ENCODE assay signal across 8 mouse cellular contexts in the genomic region with DNA sequence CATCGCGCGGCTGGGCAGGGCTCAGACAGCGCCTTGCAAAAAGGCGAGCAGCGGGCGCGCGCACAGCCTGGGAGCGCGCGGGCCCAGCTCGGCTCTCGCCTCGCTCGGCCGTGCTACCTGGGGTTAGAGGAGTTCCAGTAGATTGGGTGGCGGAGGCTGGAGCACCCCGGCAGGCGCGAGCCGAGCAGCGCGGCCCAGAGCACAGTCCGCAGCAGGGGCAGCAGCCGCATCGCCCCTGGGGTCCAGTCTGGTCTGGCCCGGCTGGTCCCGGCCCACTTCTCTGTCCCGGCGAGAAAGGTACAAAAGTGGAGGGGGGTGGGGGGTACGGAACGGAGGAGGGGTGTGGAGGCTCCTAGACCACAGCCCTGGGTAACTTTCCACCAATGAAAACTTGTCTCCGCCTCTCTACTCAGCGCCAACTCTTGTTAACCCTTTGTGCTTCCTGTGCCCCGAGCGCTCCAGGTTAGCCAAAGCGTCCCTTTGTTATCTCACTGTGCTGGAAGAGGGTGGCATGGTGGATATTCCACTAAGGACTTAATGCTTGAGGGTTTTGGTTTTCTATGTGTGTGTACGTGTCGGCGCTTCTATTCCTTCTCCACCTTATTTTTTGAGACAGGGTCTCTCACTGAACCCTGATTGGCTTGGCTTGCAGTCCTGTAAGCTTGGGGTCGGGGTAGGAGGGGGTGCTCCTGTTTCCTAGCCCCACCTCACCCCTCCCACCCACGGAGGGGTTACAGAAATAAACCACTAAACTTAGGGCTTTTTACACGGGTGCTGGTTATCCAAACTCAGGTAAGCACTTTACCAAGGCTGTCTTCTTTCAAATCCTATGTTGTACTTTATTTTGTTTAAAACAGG. TPM values are rescaled to one million over a fixed set of nuclear protein-coding genes. Genes with fewer than 3 reads are reported as not detected.
DNase-seq lines count a peak whose midpoint lies in the region; ATAC-seq and TF ChIP-seq lines count a peak whose summit lies in the region.

A gene (minus strand): TSS at position 308 of the 858 bp plus-strand sequence.

- H3K27me3 ChIP-seq in embryonic facial prominence, embryonic 12.5 days, result no peaks in the 10 kb centered on the region
- H3K27me3 ChIP-seq in hindbrain, embryonic 13.5 days, result no peaks in the 10 kb centered on the region
- no peaks in the 10 kb centered on the region for H3K27me3 ChIP-seq in limb, embryonic 14.5 days (ENCODE audit: control insufficient read depth, insufficient read depth, low read length)
- H3K27me3 ChIP-seq in myocyte (ENCODE audit: control insufficient read depth, insufficient read depth, insufficient read length), result no peaks in the 10 kb centered on the region

- peaks cover 21% of the 10 kb centered on the region for H3K36me3 ChIP-seq in ES-E14 (ENCODE audit: control insufficient read depth, insufficient read depth, low read length, poor library complexity, severe bottlenecking)
- peaks cover 31% of the 10 kb centered on the region for H3K36me3 ChIP-seq in embryonic facial prominence, embryonic 12.5 days
- peaks cover 8% of the 10 kb centered on the region for H3K36me3 ChIP-seq in hindbrain, embryonic 13.5 days
- H3K36me3 ChIP-seq in limb, embryonic 14.5 days (ENCODE audit: control insufficient read depth, insufficient read depth, low read length), result peaks cover 34% of the 10 kb centered on the region
- no peaks in the 10 kb centered on the region for H3K36me3 ChIP-seq in myocyte (ENCODE audit: control insufficient read depth, insufficient read depth)

- peak; percentile 66 for DNase-seq in adrenal gland, adult 2 months
- DNase-seq in adrenal gland, adult 8-10 months, result no peak
- no peak for DNase-seq in ES-E14 (ENCODE audit: low read depth, low spot score)
- peak; percentile 94 for DNase-seq in limb, embryonic 14.5 days (ENCODE audit: low spot score)
- no peak for DNase-seq in left cerebral cortex, postnatal 25 days (ENCODE audit: low spot score in 2 of 2)

- no peaks in the 10 kb centered on the region for H3K9me3 ChIP-seq in ES-E14 (ENCODE audit: control insufficient read depth, insufficient read depth, low read depth, low read length)
- H3K9me3 ChIP-seq in embryonic facial prominence, embryonic 12.5 days, result no peaks in the 10 kb centered on the region
- no peaks in the 10 kb centered on the region for H3K9me3 ChIP-seq in hindbrain, embryonic 13.5 days
- no peaks in the 10 kb centered on the region for H3K9me3 ChIP-seq in limb, embryonic 14.5 days (ENCODE audit: control insufficient read depth, low read length)

- H3K79me2 ChIP-seq in myocyte (ENCODE audit: control insufficient read depth, insufficient read depth), result no peaks in the 10 kb centered on the region

- ATAC-seq in embryonic facial prominence, embryonic 12.5 days (ENCODE audit: insufficient number of reproducible peaks, insufficient read depth, low FRiP score, low TSS enrichment), result peak; percentile 90
- ATAC-seq in hindbrain, embryonic 13.5 days (ENCODE audit: low FRiP score), result peak; percentile 75
- peak; percentile 94 for ATAC-seq in limb, embryonic 14.5 days (ENCODE audit: low FRiP score, low read depth)

- under 1% methylated on average over 43 of the region's 44 CpGs for WGBS in embryonic facial prominence, embryonic 12.5 days
- under 1% methylated on average over 38 of the region's 44 CpGs for WGBS in hindbrain, embryonic 13.5 days
- 5% methylated on average over 39 of the region's 44 CpGs for WGBS in limb, embryonic 14.5 days

- peak within 1 kb of the TSS; percentile 84 for H3K9ac ChIP-seq in ES-E14 (ENCODE audit: insufficient read depth, low read depth, low read length, poor library complexity, severe bottlenecking)
- H3K9ac ChIP-seq in embryonic facial prominence, embryonic 12.5 days, result peak within 1 kb of the TSS; percentile 97
- H3K9ac ChIP-seq in hindbrain, embryonic 13.5 days, result peak within 1 kb of the TSS; percentile 87
- peak within 1 kb of the TSS; percentile 94 for H3K9ac ChIP-seq in limb, embryonic 14.5 days (ENCODE audit: low read depth, low read length, severe bottlenecking)

- peaks cover 3 to 14% of the 10 kb centered on the region in 2 experiments; a peak in 3 of 4 replicates for H3K4me1 ChIP-seq in ES-E14 (ENCODE audit: control insufficient read depth in 2 of 2, insufficient read depth in 2 of 2, low read length in 2 of 2, poor library complexity in 1 of 2)
- H3K4me1 ChIP-seq in embryonic facial prominence, embryonic 12.5 days, result peaks cover 50% of the 10 kb centered on the region
- peaks cover 78% of the 10 kb centered on the region for H3K4me1 ChIP-seq in hindbrain, embryonic 13.5 days (replicated peaks)
- H3K4me1 ChIP-seq in limb, embryonic 14.5 days (ENCODE audit: control insufficient read depth, insufficient read depth, low read length), result peaks cover 32% of the 10 kb centered on the region

- H3K27ac ChIP-seq in ES-E14 (ENCODE audit: insufficient read depth, low read depth, low read length, poor library complexity, severe bottlenecking), result peak within 1 kb of the TSS; percentile 46
- peak within 1 kb of the TSS; percentile 97 for H3K27ac ChIP-seq in embryonic facial prominence, embryonic 12.5 days
- H3K27ac ChIP-seq in hindbrain, embryonic 13.5 days, result peak within 1 kb of the TSS; percentile 83
- peak within 1 kb of the TSS; percentile 92 for H3K27ac ChIP-seq in limb, embryonic 14.5 days (replicated peaks; ENCODE audit: low read depth, low read length)

- intact Hi-C loops in left cerebral cortex, postnatal 25 days (cut with DNase I), result loop anchor here (2.0 kb wide), 1 partner anchor 21 kb away; no protein-coding TSS in a partner anchor

- H3K4me2 ChIP-seq in embryonic facial prominence, embryonic 12.5 days (replicated peaks), result peak within 1 kb of the TSS; percentile 86
- H3K4me2 ChIP-seq in hindbrain, embryonic 13.5 days, result peak within 1 kb of the TSS; percentile 80
- H3K4me2 ChIP-seq in limb, embryonic 14.5 days (replicated peaks; ENCODE audit: low read depth, low read length, severe bottlenecking), result peak within 1 kb of the TSS; percentile 75
- H3K4me2 ChIP-seq in myocyte (ENCODE audit: low read depth), result peak within 1 kb of the TSS; percentile 93

- in situ Hi-C loops in ES-E14 (cut with MboI; ENCODE audit: low sequenced_read_pairs in 2 of 2, unreplicated experiment in 2 of 2), result no loop called here

- H3K4me3 ChIP-seq in ES-E14 (ENCODE audit: insufficient read depth in 1 of 2, low read depth in 1 of 2, low read length in 2 of 2, poor library complexity in 1 of 2, severe bottlenecking in 1 of 2) (peak within 1 kb of the TSS; percentile 93 to 96), myocyte (peak within 1 kb of the TSS; percentile 40)
- peak within 1 kb of the TSS; percentile 91 for H3K4me3 ChIP-seq in embryonic facial prominence, embryonic 12.5 days
- peak within 1 kb of the TSS; percentile 65 for H3K4me3 ChIP-seq in hindbrain, embryonic 13.5 days
- peak within 1 kb of the TSS; percentile 87 for H3K4me3 ChIP-seq in limb, embryonic 14.5 days (replicated peaks; ENCODE audit: low read length)

- TF ChIP-seq POLR2A in limb, embryonic 14.5 days (IDR thresholded peaks at IDR 0.05; ENCODE audit: borderline replicate concordance, extremely low read depth, insufficient read depth, insufficient read length), result peak; percentile 60; the same call in 1 of the 2 replicates
- TF ChIP-seq POLR2A in myocyte (IDR thresholded peaks at IDR 0.05; ENCODE audit: insufficient read length, low read depth), result peak; percentile 39

- H3ac ChIP-seq in myocyte (ENCODE audit: control insufficient read depth, insufficient read length), result peak within 1 kb of the TSS; percentile 59

TF ChIP-seq in ES-E14, 5 proteins besides CTCF, POLR2A, EP300 and RAD21:
- TF ChIP-seq CHD2 (IDR thresholded peaks at IDR 0.05; ENCODE audit: low read depth, low read length) (no peak), HCFC1 (IDR thresholded peaks at IDR 0.05; ENCODE audit: borderline replicate concordance, insufficient read depth, low read length) (0 out of 2 replicates have a peak, but pooled peaks have one; percentile 21)

TF ChIP-seq in myocyte, 11 proteins besides CTCF, POLR2A, EP300 and RAD21:
- TF ChIP-seq MYOD1 (IDR thresholded peaks at IDR 0.05; ENCODE audit: control insufficient read depth in 1 of 3, insufficient read length in 2 of 3, low read depth in 2 of 3), result peak in 1 of 3 experiments; percentile 3
- TF ChIP-seq REST (IDR thresholded peaks at IDR 0.05; ENCODE audit: insufficient read depth, insufficient read length), result no peak

RNA-seq across cellular contexts. Expression of the gene that starts here (rescaled TPM):
- 1 to 10 TPM in 1 of 2 experiments, under 1 TPM in 1; 0.63 to 1.9 TPM for total RNA-seq in adrenal gland, adult 2 months (2021)
- 1.8 and 3.5 TPM in 2 replicates for polyA plus RNA-seq in adrenal gland, adult 2 months (2012; rRNA removed)
- 1 to 10 TPM; 1.1 to 3.5 (median 1.9) TPM for total RNA-seq in adrenal gland, adult 8-10 months (2022)
- 24.0 and 41.9 TPM in 2 replicates for total RNA-seq in ES-E14 (2012; rRNA removed)
- polyA plus RNA-seq in embryonic facial prominence, embryonic 12.5 days (2016; fragmentation: Nextera tagmentation; extraction: Ambion mirVana), result 47.1 and 48.8 TPM in 2 replicates
- polyA plus RNA-seq in hindbrain, embryonic 13.5 days (2015; fragmentation: Nextera tagmentation; extraction: Ambion mirVana), result 8.6 and 9.8 TPM in 2 replicates
- polyA plus RNA-seq in limb, embryonic 14.5 days (2012; rRNA removed), result 56.5 and 67.1 TPM in 2 replicates
- polyA plus RNA-seq in limb, embryonic 14.5 days (2014; fragmentation: Nextera tagmentation; extraction: Ambion mirVana), result 32.0 and 34.2 TPM in 2 replicates
- 5.4 TPM for polyA plus RNA-seq in myocyte (2012; fragmentation: generic; extraction: Trizol)
- under 1 TPM; 0.27 to 0.37 TPM for total RNA-seq in left cerebral cortex, postnatal 25 days (2021)

Comparison
In these comparisons a context has a peak if more than half of its experiments do, and no peak if none do; other contexts are left out.
1. DNase-seq: peak in adrenal gland, adult 2 months (single experiment) and limb, embryonic 14.5 days (single experiment); none in adrenal gland, adult 8-10 months (single experiment), ES-E14 (single experiment) and left cerebral cortex, postnatal 25 days (0 of 2).
2. H3K27ac ChIP-seq: peak in every context shown above with its lines; median percentile 97 in embryonic facial prominence, embryonic 12.5 days; 92 in limb, embryonic 14.5 days; 83 in hindbrain, embryonic 13.5 days; 46 in ES-E14.
3. H3K4me3 ChIP-seq: peak in every context shown above with its lines; median percentile 94 in ES-E14; 91 in embryonic facial prominence, embryonic 12.5 days; 87 in limb, embryonic 14.5 days; 65 in hindbrain, embryonic 13.5 days; 40 in myocyte.
4. Peak in every context shown above with its lines, with median percentiles within 50 percentile points of each other: H3K9ac ChIP-seq, ATAC-seq and H3K4me2 ChIP-seq.